Mouse (Mus musculus) intestine, embryonic 15.5 days (tissue): Measurements from ENCODE around the gene 0610010F05Rik. TPM values are rescaled to one million over a fixed set of nuclear protein-coding genes. Genes with fewer than 3 reads are reported as not detected.

Experiments
- ATAC-seq: fragments of 200-750 bp; cut with Nextera tagmentation; 2 replicates; pipeline ENCODE4 v1.8.0; 2017; ENCODE audit warnings: moderate TSS enrichment, moderate library complexity
- H3K27ac ChIP-seq: fragments of 300-500 bp; sonication (generic); 2 replicates; pipeline ENCODE4 v1.5.1; 2015; ENCODE audit warnings: mild to moderate bottlenecking, inconsistent platforms
- H3K27me3 ChIP-seq: fragments of 300-500 bp; sonication (generic); replicated peaks from 2 replicates; pipeline ENCODE4 v1.6.1; 2015; ENCODE audit warnings: inconsistent platforms
- H3K36me3 ChIP-seq: fragments of 300-500 bp; sonication (generic); 2 replicates; pipeline ENCODE4 v1.6.1; 2015; ENCODE audit warnings: inconsistent platforms
- H3K4me1 ChIP-seq: fragments of 300-500 bp; sonication (generic); replicated peaks from 2 replicates; pipeline ENCODE4 v1.6.1; 2015; ENCODE audit warnings: inconsistent platforms
- H3K4me2 ChIP-seq: fragments of 300-500 bp; sonication (generic); replicated peaks from 2 replicates; pipeline ENCODE4 v1.6.1; 2015; ENCODE audit warnings: mild to moderate bottlenecking, inconsistent platforms
- H3K4me3 ChIP-seq: fragments of 300-500 bp; sonication (generic); replicated peaks from 2 replicates; pipeline ENCODE4 v1.5.1; 2015; ENCODE audit warnings: inconsistent platforms
- H3K9ac ChIP-seq: fragments of 300-500 bp; sonication (generic); 2 replicates; pipeline ENCODE4 v1.6.1; 2015; ENCODE audit warnings: inconsistent platforms
- H3K9me3 ChIP-seq: fragments of 300-500 bp; sonication (generic); 2 replicates; pipeline ENCODE4 v1.6.1; 2016; ENCODE audit warnings: inconsistent platforms
- WGBS: fragments of 180-500 bp; shearing (Covaris S2); methylation state at CpG from one replicate; pipeline ENCODE4 v1.1.7; 2015; 5-methylcytosine and 5-hydroxymethylcytosine counted together
- polyA plus RNA-seq: library from polyadenylated mRNA; unstranded; fragments of >200 nt; fragmentation: Nextera tagmentation; extraction: Ambion mirVana; gene quantifications from 2 replicates; pipeline ENCODE4 v1.2.1, GENCODE M21; 2015

The 0610010F05Rik gene
- 24.6 and 28.4 TPM in 2 replicates for polyA plus RNA-seq

- peak within 1 kb of the TSS; percentile 83 for H3K4me2 ChIP-seq
- no peaks in the 10 kb centered on the region for H3K36me3 ChIP-seq
- H3K27me3 ChIP-seq = no peaks in the 10 kb centered on the region
- under 1% methylated on average over 101 of the region's 103 CpGs for WGBS
- H3K4me3 ChIP-seq = peak within 1 kb of the TSS; percentile 94
- peak within 1 kb of the TSS; percentile 94 for H3K9ac ChIP-seq
- peak; percentile 99 for ATAC-seq
- H3K9me3 ChIP-seq = no peaks in the 10 kb centered on the region
- peaks cover 2% of the 10 kb centered on the region; the same call in 1 of the 2 replicates for H3K4me1 ChIP-seq
- H3K27ac ChIP-seq = peak within 1 kb of the TSS; percentile 82
Measured at GRCm38 (mm10) chr11:23632945-23633878, at the start of gene 0610010F05Rik. Gene 0610010F05Rik, minus strand, starts transcription at chr11:23633639.

- Histone ChIP-seq H3K9ac (no peak overlapping the region), H3K27ac (no peak overlapping the region), H3K4me2 (no peak overlapping the region), H3K27me3 (no peaks in the 10 kb centered on the region), H3K4me1 (no peaks in the 10 kb centered on the region), H3K36me3 (peaks cover 4% of the 10 kb centered on the region; the same call in 1 of the 2 replicates), H3K4me3 (no peak overlapping the region), H3K9me3 (no peaks in the 10 kb centered on the region)
- ATAC-seq = no peak
- WGBS = 89% methylated on average over 5 of the region's 5 CpGs
Measured at GRCm38 (mm10) chr11:23682561-23682960, 49.1 kb upstream of the 0610010F05Rik start.

- Histone ChIP-seq H3K27ac (no peak overlapping the region), H3K4me1 (no peaks in the 10 kb centered on the region), H3K4me2 (no peak overlapping the region), H3K9me3 (no peaks in the 10 kb centered on the region), H3K27me3 (no peaks in the 10 kb centered on the region), H3K4me3 (no peak overlapping the region), H3K9ac (no peak overlapping the region), H3K36me3 (peaks cover 9% of the 10 kb centered on the region; the same call in 1 of the 2 replicates)
- ATAC-seq = no peak
- WGBS = 91% methylated on average over 6 of the region's 6 CpGs
Measured at GRCm38 (mm10) chr11:23680435-23680950, 47.1 kb upstream of the 0610010F05Rik start.

- Histone ChIP-seq H3K27me3 (no peaks in the 10 kb centered on the region), H3K4me3 (no peak overlapping the region), H3K4me1 (no peaks in the 10 kb centered on the region), H3K36me3 (peaks cover 9% of the 10 kb centered on the region; the same call in 1 of the 2 replicates), H3K9ac (no peak overlapping the region), H3K4me2 (no peak overlapping the region), H3K27ac (no peak overlapping the region), H3K9me3 (no peaks in the 10 kb centered on the region)
- WGBS = 36% methylated on average over 3 of the region's 3 CpGs
- ATAC-seq = peak; percentile 41
Measured at GRCm38 (mm10) chr11:23679044-23679642, 45.7 kb upstream of the 0610010F05Rik start.

GRCm38 (mm10) chr11:23676100-23676499 is 42.7 kb upstream of the 0610010F05Rik start:
- H3K9ac ChIP-seq = no peak overlapping the region
- H3K4me2 ChIP-seq = no peak overlapping the region
- no peaks in the 10 kb centered on the region for H3K9me3 ChIP-seq
- no peaks in the 10 kb centered on the region for H3K27me3 ChIP-seq
- no peak overlapping the region for H3K4me3 ChIP-seq
- H3K4me1 ChIP-seq = no peaks in the 10 kb centered on the region
- no peak for ATAC-seq
- no peak overlapping the region for H3K27ac ChIP-seq
- H3K36me3 ChIP-seq = peaks cover 15% of the 10 kb centered on the region; the same call in 1 of the 2 replicates
- WGBS = 93% methylated on average over 5 of the region's 5 CpGs

- Histone ChIP-seq H3K27ac (no peak overlapping the region), H3K9me3 (no peaks in the 10 kb centered on the region), H3K27me3 (no peaks in the 10 kb centered on the region), H3K4me1 (no peaks in the 10 kb centered on the region), H3K4me2 (no peak overlapping the region), H3K36me3 (0 out of 2 replicates have a peak, but pooled peaks cover 9% of the 10 kb centered on the region), H3K4me3 (no peak overlapping the region), H3K9ac (no peak overlapping the region)
- 58% methylated on average over 4 of the region's 4 CpGs for whole genome bisulfite sequencing
- no peak for ATAC-seq
Measured at GRCm38 (mm10) chr11:23672256-23672749, 38.9 kb upstream of the 0610010F05Rik start.

GRCm38 (mm10) chr11:23667128-23667527 is 33.7 kb upstream of the 0610010F05Rik start:
- Histone ChIP-seq H3K4me3 (peak overlapping the region; percentile 94; the same call in 1 of the 2 replicates), H3K4me2 (peak overlapping the region; percentile 58), H3K9me3 (no peaks in the 10 kb centered on the region), H3K27ac (no peak overlapping the region), H3K27me3 (no peaks in the 10 kb centered on the region), H3K9ac (no peak overlapping the region), H3K36me3 (no peaks in the 10 kb centered on the region), H3K4me1 (0 out of 2 replicates have a peak, but pooled peaks cover 2% of the 10 kb centered on the region)
- no peak for ATAC-seq
- WGBS = 17% methylated on average over 3 of the region's 3 CpGs

- H3K36me3 ChIP-seq = no peaks in the 10 kb centered on the region
- 7% methylated on average over 5 of the region's 5 CpGs for WGBS
- H3K9ac ChIP-seq = peak overlapping the region; percentile 94
- H3K9me3 ChIP-seq = no peaks in the 10 kb centered on the region
- no peak for ATAC-seq
- peak overlapping the region; percentile 58 for H3K4me2 ChIP-seq
- H3K27me3 ChIP-seq = no peaks in the 10 kb centered on the region
- peak overlapping the region; percentile 99 for H3K27ac ChIP-seq
- 0 out of 2 replicates have a peak, but pooled peaks cover 2% of the 10 kb centered on the region for H3K4me1 ChIP-seq
- H3K4me3 ChIP-seq = peak overlapping the region; percentile 94
Measured at GRCm38 (mm10) chr11:23666526-23666925, 33.1 kb upstream of the 0610010F05Rik start.

GRCm38 (mm10) chr11:23665798-23666501 is 32.5 kb upstream of the 0610010F05Rik start, which contains the start of gene Pex13:
Gene Pex13, minus strand, starts transcription at chr11:23665959.
- H3K4me1 ChIP-seq = 0 out of 2 replicates have a peak, but pooled peaks cover 2% of the 10 kb centered on the region
- peak; percentile 98 for ATAC-seq
- H3K27ac ChIP-seq = peak within 1 kb of the TSS; percentile 99
- H3K9ac ChIP-seq = peak within 1 kb of the TSS; percentile 94
- H3K9me3 ChIP-seq = no peaks in the 10 kb centered on the region
- H3K27me3 ChIP-seq = no peaks in the 10 kb centered on the region
- peak within 1 kb of the TSS; percentile 58 for H3K4me2 ChIP-seq
- under 1% methylated on average over 49 of the region's 49 CpGs for whole genome bisulfite sequencing
- H3K36me3 ChIP-seq = no peaks in the 10 kb centered on the region
- H3K4me3 ChIP-seq = peak within 1 kb of the TSS; percentile 94

GRCm38 (mm10) chr11:23665311-23665786 is 31.9 kb upstream of the 0610010F05Rik start, which contains the start of gene Pus10:
Gene Pus10, plus strand, starts transcription at chr11:23665674.
- H3K36me3 ChIP-seq = no peaks in the 10 kb centered on the region
- H3K27me3 ChIP-seq = no peaks in the 10 kb centered on the region
- H3K4me2 ChIP-seq = peak within 1 kb of the TSS; percentile 58
- H3K9me3 ChIP-seq = no peaks in the 10 kb centered on the region
- peak; percentile 68 for ATAC-seq
- H3K9ac ChIP-seq = peak within 1 kb of the TSS; percentile 94
- peak within 1 kb of the TSS; percentile 94 for H3K4me3 ChIP-seq
- H3K27ac ChIP-seq = peak within 1 kb of the TSS; percentile 99
- H3K4me1 ChIP-seq = 0 out of 2 replicates have a peak, but pooled peaks cover 2% of the 10 kb centered on the region
- under 1% methylated on average over 40 of the region's 40 CpGs for WGBS

- H3K9me3 ChIP-seq = no peaks in the 10 kb centered on the region
- H3K27me3 ChIP-seq = no peaks in the 10 kb centered on the region
- H3K4me1 ChIP-seq = 0 out of 2 replicates have a peak, but pooled peaks cover 2% of the 10 kb centered on the region
- ATAC-seq = no peak
- H3K4me3 ChIP-seq = no peak overlapping the region
- H3K27ac ChIP-seq = no peak overlapping the region
- no peaks in the 10 kb centered on the region for H3K36me3 ChIP-seq
- no peak overlapping the region for H3K4me2 ChIP-seq
- no peak overlapping the region for H3K9ac ChIP-seq
Measured at GRCm38 (mm10) chr11:23664232-23664631, 30.8 kb upstream of the 0610010F05Rik start.
